Mouse (Mus musculus): ENCODE measurements at regions not wholly inside any gene's neighbourhood (a gene's known extent, or its start where the extent isn't known, plus 50 kb on each side); places are given as distances from the start of the nearest gene placed in this dataset.

- no peak for DNase-seq
These were observed 613.4 kb upstream of the 4930412O13Rik start for GRCm38 (mm10) chr2:9267675-9268074.

GRCm38 (mm10) chr2:9283441-9283840 is 597.6 kb upstream of the 4930412O13Rik start:
- DNase-seq: no peak

GRCm38 (mm10) chr2:9285800-9286199 is 595.3 kb upstream of the 4930412O13Rik start:
- no peak for DNase-seq

GRCm38 (mm10) chr2:9287077-9287476 is 594.0 kb upstream of the 4930412O13Rik start:
- no peak for DNase-seq

- no peak for DNase-seq
These were observed 593.4 kb upstream of the 4930412O13Rik start for GRCm38 (mm10) chr2:9287623-9288022.

- no peak for DNase-seq
These were observed 549.3 kb upstream of the 4930412O13Rik start for GRCm38 (mm10) chr2:9331630-9332352.

GRCm38 (mm10) chr2:9348982-9349381 is 532.1 kb upstream of the 4930412O13Rik start:
- no peak for DNase-seq

- DNase-seq: no peak
These were observed 531.1 kb upstream of the 4930412O13Rik start for GRCm38 (mm10) chr2:9349994-9350393.

GRCm38 (mm10) chr2:9352190-9352589 is 528.9 kb upstream of the 4930412O13Rik start:
- no peak for DNase-seq

GRCm38 (mm10) chr2:9360020-9360419 is 521.0 kb upstream of the 4930412O13Rik start:
- DNase-seq: no peak

- no peak for DNase-seq
These were observed 513.1 kb upstream of the 4930412O13Rik start for GRCm38 (mm10) chr2:9367801-9368584.

- no peak for DNase-seq
These were observed 511.5 kb upstream of the 4930412O13Rik start for GRCm38 (mm10) chr2:9369572-9369971.

GRCm38 (mm10) chr2:9386566-9386965 is 494.5 kb upstream of the 4930412O13Rik start:
- no peak for DNase-seq

GRCm38 (mm10) chr2:9388058-9388457 is 493.0 kb upstream of the 4930412O13Rik start:
- no peak for DNase-seq

GRCm38 (mm10) chr2:9395379-9395999 is 485.6 kb upstream of the 4930412O13Rik start:
- no peak for DNase-seq

GRCm38 (mm10) chr2:9401461-9401860 is 479.6 kb upstream of the 4930412O13Rik start:
- DNase-seq: no peak

GRCm38 (mm10) chr2:9402281-9402680 is 478.8 kb upstream of the 4930412O13Rik start:
- DNase-seq: no peak

GRCm38 (mm10) chr2:9409075-9409474 is 472.0 kb upstream of the 4930412O13Rik start:
- DNase-seq: no peak

- DNase-seq: no peak
These were observed 458.4 kb upstream of the 4930412O13Rik start for GRCm38 (mm10) chr2:9422686-9423085.

- DNase-seq: no peak
These were observed 457.5 kb upstream of the 4930412O13Rik start for GRCm38 (mm10) chr2:9423534-9423933.

GRCm38 (mm10) chr2:9433110-9433940 is 447.7 kb upstream of the 4930412O13Rik start:
- no peak for DNase-seq

- DNase-seq: no peak
These were observed 445.7 kb upstream of the 4930412O13Rik start for GRCm38 (mm10) chr2:9435155-9435872.

All from heart, adult 11 months (tissue).